Mouse (Mus musculus) gastrocnemius, postnatal 25 days (tissue): ENCODE measurements around the gene Fam83f. TPM values are rescaled to one million over a fixed set of nuclear protein-coding genes. Genes with fewer than 3 reads are reported as not detected.

Source experiments
- DNase-seq: peaks from one replicate; pipeline ENCODE4 v3.0.0; 2022
- microRNA-seq, 2 experiments: library from miRNA; unstranded; fragments of <30 nt; microRNA quantifications; one replicate each; pipeline ENCODE4 v1.2.0; 2021; ENCODE audit warnings: borderline replicate concordance in 2 of 2
- total RNA-seq, 2 experiments: library from RNA; stranded (reverse); gene quantifications; 1 replicate in 1 of 2; 2 replicates in 1 of 2; pipeline ENCODE4 v1.2.3; 2021

The Fam83f gene
- total RNA-seq, 2 experiments from 2014 or later = 0.11 to 0.13 TPM

GRCm38 (mm10) chr15:80741836-80742235 lies 70.2 kb downstream of the Fam83f start:
- no peak for DNase-seq

- no peak for DNase-seq
These were observed 71.4 kb downstream of the Fam83f start for GRCm38 (mm10) chr15:80742991-80743474.

GRCm38 (mm10) chr15:80743606-80744005 lies 72.0 kb downstream of the Fam83f start:
- DNase-seq = no peak

- DNase-seq = no peak
These were observed 73.2 kb downstream of the Fam83f start for GRCm38 (mm10) chr15:80744667-80745422.

- DNase-seq = no peak
These were observed 77.3 kb downstream of the Fam83f start for GRCm38 (mm10) chr15:80748979-80749378.

Small RNA genes within 50 kb of the gene (microRNA-seq; reads per million reads assigned to microRNA genes)
- gene Mir6957 = 0 reads per million in 2 experiments

Other genes with a start within 250 kb of the Fam83f start
- not detected for gene Enthd1, start 106.7 kb upstream of the Fam83f start, total RNA-seq
- under 1 TPM; 0.08 to 0.32 TPM for gene Grap2, start 99.3 kb upstream of the Fam83f start, total RNA-seq
- 10 to 100 TPM; 43.2 to 43.7 TPM for gene Tnrc6b, start 39.5 kb downstream of the Fam83f start, total RNA-seq